Mouse (Mus musculus) limb, embryonic 15.5 days (tissue): ENCODE data around the gene Agtr1a. TPM values are rescaled to one million over a fixed set of nuclear protein-coding genes. Genes with fewer than 3 reads are reported as not detected.

Source experiments
- ATAC-seq: fragments of 200-750 bp; cut with Nextera tagmentation; 2 replicates; pipeline ENCODE4 v1.8.0; 2017; ENCODE audit warnings: low read depth, moderate TSS enrichment; ENCODE audit not compliant: insufficient number of reproducible peaks, low FRiP score, low TSS enrichment
- H3K27ac ChIP-seq: fragments of 300-500 bp; sonication (generic); 2 replicates; pipeline ENCODE4 v1.5.1; 2015; ENCODE audit warnings: moderate library complexity, mild to moderate bottlenecking, inconsistent platforms
- H3K27me3 ChIP-seq: fragments of 300-500 bp; sonication (generic); 2 replicates; pipeline ENCODE4 v1.6.1; 2015; ENCODE audit warnings: inconsistent platforms
- H3K36me3 ChIP-seq: fragments of 300-500 bp; sonication (generic); 2 replicates; pipeline ENCODE4 v1.6.1; 2015; ENCODE audit warnings: inconsistent platforms
- H3K4me1 ChIP-seq: fragments of 300-500 bp; sonication (generic); 2 replicates; pipeline ENCODE4 v1.6.1; 2015; ENCODE audit warnings: inconsistent platforms
- H3K4me2 ChIP-seq: fragments of 300-500 bp; sonication (generic); 2 replicates; pipeline ENCODE4 v1.6.1; 2015; ENCODE audit warnings: mild to moderate bottlenecking, inconsistent platforms
- H3K4me3 ChIP-seq: fragments of 300-500 bp; sonication (generic); 2 replicates; pipeline ENCODE4 v1.5.1; 2015; ENCODE audit warnings: mild to moderate bottlenecking, inconsistent platforms
- H3K9ac ChIP-seq: fragments of 300-500 bp; sonication (generic); 2 replicates; pipeline ENCODE4 v1.6.1; 2015; ENCODE audit warnings: inconsistent platforms
- H3K9me3 ChIP-seq: fragments of 300-500 bp; sonication (generic); 2 replicates; pipeline ENCODE4 v1.6.1; 2016; ENCODE audit warnings: inconsistent platforms
- WGBS: fragments of 180-500 bp; shearing (Covaris S2); methylation state at CpG from one replicate; pipeline ENCODE4 v1.1.7; 2015; 5-methylcytosine and 5-hydroxymethylcytosine counted together
- polyA plus RNA-seq: library from polyadenylated mRNA; unstranded; fragments of >200 nt; fragmentation: Nextera tagmentation; extraction: Ambion mirVana; gene quantifications from 2 replicates; pipeline ENCODE4 v1.2.1, GENCODE M21; 2015

Gene Agtr1a
- polyA plus RNA-seq, 1 experiment from 2014 or later, result 7.6 TPM

DNA sequence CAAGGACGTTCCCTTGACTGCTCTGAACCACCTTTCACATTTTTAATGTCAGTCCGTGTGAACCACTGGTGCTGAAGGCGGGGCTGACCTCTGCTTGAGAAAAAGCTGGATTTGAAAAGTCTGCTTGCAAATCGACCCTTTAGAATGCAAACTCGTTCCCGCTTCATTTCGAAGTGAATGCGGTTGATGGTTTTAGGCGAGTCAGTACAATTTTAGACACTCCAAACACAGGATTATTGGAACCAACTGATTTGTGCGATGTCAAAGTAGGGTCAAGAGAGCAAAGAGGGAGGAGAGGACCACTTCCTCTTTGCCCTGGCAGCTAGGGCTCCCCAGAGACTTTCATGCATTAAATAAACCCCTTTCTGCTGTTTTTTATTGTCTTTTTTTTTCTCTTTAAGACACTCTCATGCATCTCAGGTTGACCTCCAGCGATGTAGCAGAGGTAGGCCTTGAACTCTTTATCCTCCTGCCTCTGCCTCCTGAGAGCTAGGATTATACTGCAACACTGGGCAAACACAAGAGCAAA is 27.9 kb downstream of the Agtr1a start:
- Histone ChIP-seq H3K27ac (no peak overlapping the region), H3K36me3 (no peaks in the 10 kb centered on the region), H3K4me3 (no peak overlapping the region), H3K27me3 (no peaks in the 10 kb centered on the region), H3K9ac (no peak overlapping the region), H3K9me3 (no peaks in the 10 kb centered on the region), H3K4me1 (no peaks in the 10 kb centered on the region), H3K4me2 (no peak overlapping the region)
- 76% methylated on average over 11 of the region's 11 CpGs for WGBS
- ATAC-seq, result no peak

DNA sequence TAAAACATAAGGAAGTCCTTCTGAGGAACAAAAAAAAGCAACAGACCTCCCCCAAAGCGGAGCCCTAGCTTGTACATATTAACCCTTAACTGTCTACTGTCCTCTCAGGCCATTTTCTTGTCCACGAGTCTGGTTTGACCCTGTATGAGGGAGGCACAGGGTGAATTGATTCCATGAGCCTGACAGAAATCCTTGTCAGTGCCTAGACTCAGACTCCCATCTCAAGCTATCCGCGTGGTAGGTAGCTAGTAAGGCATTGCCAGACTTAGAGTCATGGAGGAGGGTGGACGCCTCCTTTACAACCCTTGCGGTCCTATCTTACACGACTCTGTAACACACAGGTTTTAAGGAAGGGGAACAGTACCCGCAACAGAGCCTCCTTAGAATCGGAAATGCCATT is 28.5 kb downstream of the Agtr1a start:
- no peak overlapping the region for H3K9ac ChIP-seq
- no peak overlapping the region for H3K27ac ChIP-seq
- H3K4me3 ChIP-seq, result no peak overlapping the region
- WGBS, result 80% methylated on average over 9 of the region's 9 CpGs
- H3K27me3 ChIP-seq, result no peaks in the 10 kb centered on the region
- no peaks in the 10 kb centered on the region for H3K4me1 ChIP-seq
- no peak for ATAC-seq
- no peak overlapping the region for H3K4me2 ChIP-seq
- no peaks in the 10 kb centered on the region for H3K36me3 ChIP-seq
- H3K9me3 ChIP-seq, result no peaks in the 10 kb centered on the region

DNA sequence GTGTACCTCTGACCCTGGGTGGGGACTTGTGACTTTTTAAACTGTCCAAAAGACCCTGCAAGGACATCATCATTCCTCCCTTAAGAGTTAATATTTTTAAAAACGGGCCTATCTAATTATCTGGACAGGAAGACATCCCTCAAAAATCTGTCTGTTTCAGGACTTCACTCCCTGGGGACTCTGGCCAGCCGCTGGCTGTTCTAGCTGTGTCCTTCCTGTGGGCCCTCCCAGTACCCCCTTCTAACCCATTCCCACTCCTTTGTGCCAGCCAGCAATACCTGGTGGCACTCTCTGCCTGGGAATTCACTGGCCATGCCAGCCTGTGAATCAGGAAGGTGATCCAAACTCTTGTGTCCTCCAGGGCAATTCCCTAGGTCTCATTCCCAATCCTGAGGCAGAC is 29.1 kb downstream of the Agtr1a start:
- 56% methylated on average over 2 of the region's 2 CpGs for WGBS

DNA sequence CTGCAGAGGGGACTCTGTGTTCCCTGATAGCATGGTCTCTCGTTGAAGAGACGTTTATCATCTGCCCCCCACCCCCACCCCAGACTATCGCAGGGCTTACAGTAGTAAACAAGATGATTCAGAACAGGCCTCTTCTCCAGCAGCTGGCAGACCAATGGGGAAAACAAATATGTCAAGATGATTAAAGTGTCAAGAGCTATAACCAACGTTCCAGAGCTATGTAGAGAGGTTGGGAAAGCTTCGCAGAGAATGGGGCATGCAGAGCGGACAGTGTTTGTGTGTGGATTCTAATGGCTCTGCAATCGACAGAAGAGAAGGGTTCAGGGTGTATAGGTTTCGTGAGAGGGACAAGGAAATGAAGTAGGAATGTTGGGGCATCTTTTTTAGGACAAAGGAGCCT is 31.9 kb downstream of the Agtr1a start:
- no peak for ATAC-seq
- Histone ChIP-seq H3K9ac (no peak overlapping the region), H3K4me1 (no peaks in the 10 kb centered on the region), H3K27ac (no peak overlapping the region), H3K4me2 (no peak overlapping the region), H3K27me3 (no peaks in the 10 kb centered on the region), H3K9me3 (no peaks in the 10 kb centered on the region), H3K36me3 (no peaks in the 10 kb centered on the region), H3K4me3 (no peak overlapping the region)
- WGBS, result 54% methylated on average over 8 of the region's 8 CpGs

More for the DNA sequence above, 29.1 kb downstream of the Agtr1a start:
- H3K9ac ChIP-seq, result no peak overlapping the region
- H3K4me2 ChIP-seq, result no peak overlapping the region
- no peaks in the 10 kb centered on the region for H3K4me1 ChIP-seq
- H3K4me3 ChIP-seq, result no peak overlapping the region
- H3K36me3 ChIP-seq, result no peaks in the 10 kb centered on the region
- no peaks in the 10 kb centered on the region for H3K27me3 ChIP-seq
- no peaks in the 10 kb centered on the region for H3K9me3 ChIP-seq
- H3K27ac ChIP-seq, result no peak overlapping the region
- no peak for ATAC-seq

DNA sequence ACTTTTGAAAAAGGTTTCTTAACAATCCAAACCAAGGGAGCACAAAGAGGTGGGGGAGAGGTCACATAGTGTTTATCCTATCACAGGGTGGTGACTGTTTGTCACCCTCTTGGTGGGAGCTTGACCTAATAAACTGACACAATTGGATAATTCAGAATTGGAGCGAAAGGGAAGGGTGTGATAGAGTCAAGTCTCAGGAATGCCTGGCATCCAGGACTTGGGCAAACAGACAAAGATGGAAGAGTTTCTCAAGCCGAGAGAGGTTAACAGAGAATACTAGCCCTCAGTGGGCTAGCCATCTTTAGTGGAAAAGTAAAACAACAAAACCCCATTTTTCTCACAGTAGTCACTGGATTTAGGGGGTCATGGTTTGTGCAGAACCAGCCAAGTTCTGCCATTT is 32.5 kb downstream of the Agtr1a start:
- H3K36me3 ChIP-seq, result no peaks in the 10 kb centered on the region
- no peak overlapping the region for H3K9ac ChIP-seq
- 53% methylated on average over 2 of the region's 2 CpGs for WGBS
- no peaks in the 10 kb centered on the region for H3K9me3 ChIP-seq
- ATAC-seq, result no peak
- no peak overlapping the region for H3K27ac ChIP-seq
- no peaks in the 10 kb centered on the region for H3K4me1 ChIP-seq
- H3K27me3 ChIP-seq, result no peaks in the 10 kb centered on the region
- no peak overlapping the region for H3K4me2 ChIP-seq
- no peak overlapping the region for H3K4me3 ChIP-seq

DNA sequence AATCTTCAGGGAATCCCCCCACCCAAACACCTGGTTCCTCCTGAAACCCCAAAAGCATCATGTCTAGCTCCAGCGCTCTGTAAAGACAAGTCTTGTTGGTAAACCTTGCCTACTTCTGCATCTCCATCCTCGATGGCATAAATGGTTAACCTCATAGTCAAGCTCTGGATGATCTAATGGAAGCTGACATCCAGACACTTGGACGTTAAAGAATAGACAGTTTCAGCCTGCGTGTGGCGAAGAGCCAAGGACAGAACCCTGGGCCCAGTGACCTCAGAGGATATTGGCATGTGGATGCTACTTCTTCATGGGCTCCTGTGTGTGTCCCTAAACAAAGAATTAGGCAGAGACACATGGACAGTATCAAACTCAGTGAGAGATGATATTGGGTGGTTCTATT is 42.6 kb downstream of the Agtr1a start:
- no peak overlapping the region for H3K4me2 ChIP-seq
- no peaks in the 10 kb centered on the region for H3K9me3 ChIP-seq
- H3K27ac ChIP-seq, result no peak overlapping the region
- ATAC-seq, result no peak
- no peaks in the 10 kb centered on the region for H3K27me3 ChIP-seq
- H3K36me3 ChIP-seq, result no peaks in the 10 kb centered on the region
- no peak overlapping the region for H3K4me3 ChIP-seq
- 89% methylated on average over 5 of the region's 5 CpGs for WGBS
- no peak overlapping the region for H3K9ac ChIP-seq
- H3K4me1 ChIP-seq, result no peaks in the 10 kb centered on the region

DNA sequence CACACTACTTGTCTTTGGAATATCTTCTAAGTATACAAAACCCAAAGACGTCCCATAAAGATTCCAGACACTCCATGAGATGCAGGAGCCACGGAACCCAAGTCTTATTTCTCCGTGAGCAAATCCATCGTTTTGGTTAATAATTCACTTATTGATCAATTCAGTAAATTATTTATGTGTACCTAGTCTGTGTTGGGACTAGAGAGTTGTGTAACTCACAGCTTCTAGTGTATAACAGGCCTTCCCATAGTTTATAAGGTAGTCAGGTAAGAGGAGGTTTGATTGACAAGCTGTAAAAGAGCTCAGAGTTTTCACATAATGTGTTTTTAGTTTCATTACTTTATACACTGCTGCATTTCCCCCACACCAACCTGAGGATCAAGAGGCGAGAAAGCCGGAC is 48.9 kb downstream of the Agtr1a start:
- ATAC-seq, result no peak
- Histone ChIP-seq H3K9ac (no peak overlapping the region), H3K9me3 (no peaks in the 10 kb centered on the region), H3K4me3 (no peak overlapping the region), H3K27ac (no peak overlapping the region), H3K27me3 (no peaks in the 10 kb centered on the region), H3K36me3 (no peaks in the 10 kb centered on the region), H3K4me1 (no peaks in the 10 kb centered on the region), H3K4me2 (no peak overlapping the region)
- WGBS, result 84% methylated on average over 6 of the region's 6 CpGs

DNA sequence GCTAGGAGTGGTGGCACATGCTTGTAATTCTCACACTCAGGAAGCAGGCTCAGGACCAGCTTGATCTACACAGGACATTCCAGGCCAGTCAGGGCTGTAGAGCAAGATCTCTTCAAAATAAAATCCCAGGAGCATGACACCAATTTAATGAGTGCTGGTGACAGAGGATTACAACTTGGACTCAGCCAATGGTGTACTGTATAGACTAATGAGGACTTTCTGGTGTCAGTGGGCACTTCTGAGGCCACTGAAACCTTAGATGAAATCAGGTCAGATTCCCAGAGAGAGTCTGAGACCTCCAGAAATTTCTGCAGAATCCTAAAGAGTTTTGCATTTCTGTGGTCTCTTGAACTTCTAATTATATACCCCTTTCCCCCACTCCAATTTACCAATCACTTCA is 57.9 kb downstream of the Agtr1a start:
- no peak for ATAC-seq
- Histone ChIP-seq H3K4me3 (no peak overlapping the region), H3K27me3 (no peaks in the 10 kb centered on the region), H3K9ac (no peak overlapping the region), H3K27ac (no peak overlapping the region), H3K4me1 (0 out of 2 replicates have a peak, but pooled peaks cover 3% of the 10 kb centered on the region), H3K4me2 (no peak overlapping the region), H3K9me3 (no peaks in the 10 kb centered on the region), H3K36me3 (no peaks in the 10 kb centered on the region)

DNA sequence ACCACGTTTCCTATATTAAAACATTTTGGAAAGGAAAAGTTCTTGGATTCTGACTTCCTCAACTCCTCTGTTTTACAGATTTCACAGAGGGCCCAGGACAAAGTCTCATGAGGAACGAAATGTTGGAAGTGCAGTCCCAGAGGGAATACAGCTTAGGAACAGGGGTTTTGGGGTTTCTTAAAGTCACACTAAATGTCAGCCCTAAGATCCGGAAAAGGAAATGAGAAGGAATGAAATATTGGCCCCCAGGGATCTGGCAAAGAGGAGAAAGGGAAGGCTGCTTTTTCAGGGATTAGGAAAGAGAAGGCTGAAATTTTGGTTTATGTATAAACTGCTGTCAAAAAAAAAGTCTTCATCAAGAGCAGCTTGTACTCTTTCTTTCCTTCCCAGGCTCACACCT is 60.2 kb downstream of the Agtr1a start:
- Histone ChIP-seq H3K4me2 (no peak overlapping the region), H3K9me3 (no peaks in the 10 kb centered on the region), H3K36me3 (no peaks in the 10 kb centered on the region), H3K4me3 (no peak overlapping the region), H3K27me3 (no peaks in the 10 kb centered on the region), H3K9ac (no peak overlapping the region), H3K4me1 (0 out of 2 replicates have a peak, but pooled peaks cover 3% of the 10 kb centered on the region), H3K27ac (no peak overlapping the region)
- no peak for ATAC-seq
- 43% methylated on average over 3 of the region's 3 CpGs for WGBS

DNA sequence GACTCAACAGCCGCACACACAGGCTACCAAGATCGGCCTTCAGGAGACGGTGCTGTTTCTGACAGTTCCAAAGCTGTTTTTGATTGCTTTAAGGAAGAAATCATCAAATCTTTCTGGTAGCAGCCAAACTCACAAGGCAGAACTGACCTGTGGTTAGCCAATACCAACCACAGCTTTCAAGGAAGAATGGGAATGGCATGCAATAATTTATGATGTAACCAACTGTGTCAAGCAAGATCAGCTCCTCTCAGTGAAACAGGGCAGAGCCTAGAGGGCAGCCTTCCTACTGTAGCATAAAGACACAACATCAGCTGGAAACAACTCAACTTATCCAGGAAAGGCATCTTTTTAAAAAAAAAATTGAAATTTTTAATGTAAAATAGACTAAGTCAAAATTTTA is 62.6 kb downstream of the Agtr1a start:
- 91% methylated on average over 3 of the region's 3 CpGs for WGBS
- ATAC-seq, result no peak
- Histone ChIP-seq H3K27me3 (no peaks in the 10 kb centered on the region), H3K9ac (no peak overlapping the region), H3K4me1 (0 out of 2 replicates have a peak, but pooled peaks cover 3% of the 10 kb centered on the region), H3K4me2 (no peak overlapping the region), H3K36me3 (no peaks in the 10 kb centered on the region), H3K27ac (no peak overlapping the region), H3K4me3 (no peak overlapping the region), H3K9me3 (no peaks in the 10 kb centered on the region)

DNA sequence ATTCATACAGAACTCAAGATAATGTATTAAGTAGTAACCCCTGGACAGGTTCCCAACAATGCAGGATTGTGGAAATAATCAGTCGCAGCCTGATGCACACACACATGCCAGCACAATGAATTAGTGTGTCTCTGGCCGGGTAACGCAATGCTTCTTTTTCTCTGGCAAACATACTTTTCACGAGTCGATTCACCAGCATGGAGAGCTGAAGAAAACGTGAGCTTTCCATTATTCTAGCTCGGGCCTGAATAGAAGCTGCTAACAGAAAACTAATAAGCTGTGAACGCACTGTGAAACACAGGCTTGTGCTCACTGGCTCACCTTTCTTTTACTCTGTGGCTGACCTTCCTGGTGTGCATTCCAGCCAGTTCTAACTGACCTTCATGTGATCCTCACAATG is 64.4 kb downstream of the Agtr1a start:
- no peak for ATAC-seq
- H3K4me1 ChIP-seq, result 0 out of 2 replicates have a peak, but pooled peaks cover 3% of the 10 kb centered on the region
- H3K9me3 ChIP-seq, result no peaks in the 10 kb centered on the region
- H3K4me2 ChIP-seq, result no peak overlapping the region
- 70% methylated on average over 8 of the region's 8 CpGs for WGBS
- no peak overlapping the region for H3K9ac ChIP-seq
- no peak overlapping the region for H3K4me3 ChIP-seq
- H3K27ac ChIP-seq, result no peak overlapping the region
- no peaks in the 10 kb centered on the region for H3K27me3 ChIP-seq
- H3K36me3 ChIP-seq, result no peaks in the 10 kb centered on the region

DNA sequence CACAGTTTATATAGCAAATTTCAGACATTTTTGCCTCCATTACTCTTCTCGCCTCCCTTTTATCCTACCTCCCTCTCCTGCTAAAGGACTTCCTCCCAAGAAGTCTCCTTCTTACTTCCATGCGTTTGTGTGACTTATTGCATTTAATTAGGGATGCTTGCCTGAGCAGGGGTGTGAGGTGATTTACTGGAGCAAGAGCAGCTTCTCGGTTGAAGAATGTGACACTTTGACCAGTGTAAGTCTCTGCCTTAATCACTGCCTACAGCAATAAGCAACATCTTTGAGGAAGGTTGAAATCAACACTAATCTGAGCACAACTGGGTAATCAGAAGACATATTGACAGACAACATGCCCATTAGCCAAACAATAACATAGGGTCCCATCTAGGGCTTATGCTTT is 67.6 kb downstream of the Agtr1a start:
- ATAC-seq, result no peak
- Histone ChIP-seq H3K9ac (no peak overlapping the region), H3K27me3 (no peaks in the 10 kb centered on the region), H3K4me1 (no peaks in the 10 kb centered on the region), H3K4me3 (no peak overlapping the region), H3K36me3 (no peaks in the 10 kb centered on the region), H3K9me3 (no peaks in the 10 kb centered on the region), H3K27ac (no peak overlapping the region), H3K4me2 (no peak overlapping the region)
- WGBS, result 40% methylated on average over 3 of the region's 3 CpGs

DNA sequence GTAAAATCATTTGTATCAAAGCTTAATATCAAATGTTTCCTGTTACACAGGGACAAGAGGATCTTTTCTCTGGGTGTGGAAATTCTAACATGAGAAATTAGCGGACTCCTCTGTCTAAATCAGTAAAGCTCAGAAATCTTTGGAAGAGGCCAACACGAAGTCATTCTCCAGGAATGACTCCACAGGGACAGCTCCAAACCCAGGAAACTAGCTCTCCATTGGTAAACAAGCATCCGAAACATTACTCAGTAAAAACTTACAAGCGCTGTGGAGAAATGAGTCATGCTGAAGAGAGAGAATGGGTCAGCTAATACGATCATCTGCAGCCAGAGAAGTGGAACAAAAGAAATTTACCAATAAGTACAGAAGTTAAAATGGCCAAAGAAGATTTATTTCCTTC is 82.4 kb downstream of the Agtr1a start:
- WGBS, result 71% methylated on average over 5 of the region's 5 CpGs
- ATAC-seq, result no peak
- Histone ChIP-seq H3K27ac (no peak overlapping the region), H3K4me3 (no peak overlapping the region), H3K9me3 (no peaks in the 10 kb centered on the region), H3K36me3 (no peaks in the 10 kb centered on the region), H3K4me2 (no peak overlapping the region), H3K27me3 (no peaks in the 10 kb centered on the region), H3K4me1 (no peaks in the 10 kb centered on the region), H3K9ac (no peak overlapping the region)
